Mouse (Mus musculus) small intestine, adult 2 months (tissue): ENCODE measurements around the gene Hsp90aa1.

Experiments
- CTCF ChIP-seq: fragments of 200-500 bp; IDR thresholded peaks from 2 replicates; pipeline ENCODE4 v1.5.1; 2012; ENCODE audit warnings: low read depth, mild to moderate bottlenecking, control low read depth, inconsistent platforms, low read length, moderate library complexity, mixed read lengths; ENCODE audit not compliant: insufficient replicate concordance, insufficient read length; ENCODE audit errors: extremely low read depth
- POLR2A ChIP-seq: fragments of 200-500 bp; IDR thresholded peaks from 2 replicates; pipeline ENCODE4 v1.6.1; 2012; ENCODE audit warnings: low read depth, mild to moderate bottlenecking, control low read depth, inconsistent platforms, low read length, moderate library complexity

- no peak for TF ChIP-seq POLR2A
- TF ChIP-seq CTCF = no peak
These were observed 1.8 kb downstream of the Hsp90aa1 start for GRCm38 (mm10) chr12:110700730-110701129.
